Mouse (Mus musculus): ENCODE data around the gene Tbx10. TPM values are rescaled to one million over a fixed set of nuclear protein-coding genes. Genes with fewer than 3 reads are reported as not detected.
A peak's percentile ranks its signal among the peaks of the same experiment; 100 is the strongest.
"Not testable (repeated sequence)": the region's sequence is repeated elsewhere in the genome, so short reads cannot be mapped to it uniquely, and the experiment has no call there.

Tbx10 gene
- polyA plus RNA-seq, 1 experiment from 2014 or later: not detected

DNA sequence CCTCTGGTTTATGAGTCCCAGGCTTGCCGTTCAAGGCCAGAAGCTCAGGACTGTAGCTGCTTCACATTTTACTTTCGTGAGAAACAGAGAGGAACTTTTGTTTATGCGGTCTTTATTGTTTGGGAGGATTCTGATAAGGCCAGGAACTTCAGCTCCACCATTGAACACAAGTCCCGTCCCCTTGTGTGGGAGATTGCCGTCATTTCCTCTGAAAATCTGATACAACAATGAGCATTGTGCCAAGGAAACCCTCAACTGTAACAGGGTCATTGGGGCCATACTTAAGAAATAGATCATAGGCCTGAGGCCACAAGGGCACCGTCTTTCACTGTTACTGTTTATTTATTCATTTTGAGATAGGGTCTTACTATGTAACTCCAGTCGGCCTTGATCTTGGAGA is 30.6 kb downstream of the Tbx10 start:
- ATAC-seq: no peak
- peaks cover 5% of the 10 kb centered on the region; the same call in 1 of the 2 replicates for H3K4me1 ChIP-seq (replicated peaks; ENCODE audit: control insufficient read depth, insufficient read depth, low read length)
- H3K9ac ChIP-seq (replicated peaks; ENCODE audit: low read depth, low read length): no peak overlapping the region
- no peaks in the 10 kb centered on the region for H3K9me3 ChIP-seq (ENCODE audit: control insufficient read depth, low read length)
- 70% methylated on average over 7 of the region's 7 CpGs for WGBS
- no peaks in the 10 kb centered on the region for H3K36me3 ChIP-seq (ENCODE audit: control insufficient read depth, insufficient read depth)
- H3K4me3 ChIP-seq (replicated peaks; ENCODE audit: low read length): no peak overlapping the region
- no peak overlapping the region for H3K27ac ChIP-seq (ENCODE audit: low read length)
- no peaks in the 10 kb centered on the region for H3K27me3 ChIP-seq (replicated peaks; ENCODE audit: control insufficient read depth, insufficient read depth, low read length)
- H3K4me2 ChIP-seq (ENCODE audit: low read length): no peak overlapping the region

DNA sequence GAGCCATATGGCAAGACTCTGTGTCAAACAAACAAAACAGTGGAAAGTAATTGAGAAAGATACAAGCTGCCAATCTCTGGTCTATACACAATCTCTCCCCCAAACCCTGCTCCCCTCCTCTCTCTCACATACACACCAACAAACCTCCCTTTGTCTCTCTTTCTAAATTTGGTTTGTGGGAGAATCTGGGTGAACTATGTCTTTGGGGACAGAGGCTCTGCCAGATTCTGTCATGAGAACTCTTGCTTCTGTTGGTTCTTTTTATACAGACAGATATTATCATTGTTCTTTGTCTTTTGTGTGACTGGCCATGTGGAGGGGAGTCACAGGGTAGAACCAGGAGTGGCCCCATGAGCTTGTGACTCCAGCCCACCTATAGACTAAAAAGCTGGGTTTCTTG is 35.0 kb downstream of the Tbx10 start:
- no peak overlapping the region for H3K4me3 ChIP-seq (replicated peaks; ENCODE audit: low read length)
- no peak overlapping the region for H3K27ac ChIP-seq (ENCODE audit: low read length)
- H3K4me2 ChIP-seq (ENCODE audit: low read length): no peak overlapping the region
- no peaks in the 10 kb centered on the region for H3K9me3 ChIP-seq (ENCODE audit: control insufficient read depth, low read length)
- H3K36me3 ChIP-seq (ENCODE audit: control insufficient read depth, insufficient read depth): no peaks in the 10 kb centered on the region
- H3K9ac ChIP-seq (replicated peaks; ENCODE audit: low read depth, low read length): no peak overlapping the region
- H3K4me1 ChIP-seq (replicated peaks; ENCODE audit: control insufficient read depth, insufficient read depth, low read length): no peaks in the 10 kb centered on the region
- no peak for ATAC-seq
- no peaks in the 10 kb centered on the region for H3K27me3 ChIP-seq (replicated peaks; ENCODE audit: control insufficient read depth, insufficient read depth, low read length)

DNA sequence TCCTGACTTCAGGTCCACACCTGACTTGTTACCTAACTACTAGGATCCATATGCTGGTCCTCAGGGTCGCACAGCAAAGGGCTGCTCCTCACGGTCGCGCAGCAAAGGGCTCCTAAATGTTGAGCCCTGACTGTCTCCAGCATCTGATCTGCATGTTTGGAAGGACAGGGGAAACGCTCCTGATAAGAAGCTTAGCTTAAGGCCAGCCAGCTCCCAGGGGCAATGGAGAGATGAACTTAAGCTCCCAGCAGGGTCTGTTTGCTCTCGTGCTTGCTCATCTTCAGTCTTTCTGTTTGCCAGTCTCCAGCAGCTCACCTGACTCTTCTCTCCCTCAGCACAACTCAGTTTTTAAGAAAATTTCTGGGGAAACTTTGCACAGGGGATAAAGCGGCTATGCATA is 40.1 kb downstream of the Tbx10 start:
- Histone ChIP-seq H3K4me2 (ENCODE audit: low read length) (no peak overlapping the region), H3K27ac (ENCODE audit: low read length) (no peak overlapping the region), H3K4me1 (replicated peaks; ENCODE audit: control insufficient read depth, insufficient read depth, low read length) (peaks cover 9% of the 10 kb centered on the region; the same call in 1 of the 2 replicates), H3K9ac (replicated peaks; ENCODE audit: low read depth, low read length) (no peak overlapping the region), H3K36me3 (ENCODE audit: control insufficient read depth, insufficient read depth) (no peaks in the 10 kb centered on the region), H3K27me3 (replicated peaks; ENCODE audit: control insufficient read depth, insufficient read depth, low read length) (no peaks in the 10 kb centered on the region), H3K9me3 (ENCODE audit: control insufficient read depth, low read length) (no peaks in the 10 kb centered on the region), H3K4me3 (replicated peaks; ENCODE audit: low read length) (no peak overlapping the region)
- WGBS: 53% methylated on average over 7 of the region's 7 CpGs
- no peak for ATAC-seq

DNA sequence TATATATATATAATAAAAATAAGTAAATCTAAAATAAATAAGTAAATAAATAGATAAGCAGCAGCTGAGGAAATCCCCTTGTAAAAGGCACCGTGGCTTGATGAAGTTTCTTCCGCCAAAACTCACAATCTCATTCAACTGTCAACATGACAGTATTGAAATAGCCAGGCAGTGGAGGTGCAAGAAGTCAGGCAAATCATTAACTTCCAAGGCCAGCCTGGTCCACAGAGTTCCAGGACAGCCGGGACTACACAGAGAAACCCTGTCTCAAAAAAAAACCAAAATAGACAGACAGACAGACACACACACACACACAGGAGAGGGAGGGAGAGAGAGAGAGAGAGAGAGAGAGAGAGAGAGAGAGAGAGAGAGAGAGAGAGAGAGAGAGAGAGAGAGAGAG is 40.7 kb downstream of the Tbx10 start:
- Histone ChIP-seq H3K4me2 (ENCODE audit: low read length) (no peak overlapping the region), H3K9ac (replicated peaks; ENCODE audit: low read depth, low read length) (no peak overlapping the region), H3K27me3 (replicated peaks; ENCODE audit: control insufficient read depth, insufficient read depth, low read length) (no peaks in the 10 kb centered on the region), H3K27ac (ENCODE audit: low read length) (no peak overlapping the region), H3K9me3 (ENCODE audit: control insufficient read depth, low read length) (no peaks in the 10 kb centered on the region), H3K4me1 (replicated peaks; ENCODE audit: control insufficient read depth, insufficient read depth, low read length) (peaks cover 11% of the 10 kb centered on the region; the same call in 1 of the 2 replicates), H3K36me3 (ENCODE audit: control insufficient read depth, insufficient read depth) (no peaks in the 10 kb centered on the region), H3K4me3 (replicated peaks; ENCODE audit: low read length) (no peak overlapping the region)
- 86% methylated on average over 3 of the region's 3 CpGs for WGBS
- no peak for ATAC-seq

DNA sequence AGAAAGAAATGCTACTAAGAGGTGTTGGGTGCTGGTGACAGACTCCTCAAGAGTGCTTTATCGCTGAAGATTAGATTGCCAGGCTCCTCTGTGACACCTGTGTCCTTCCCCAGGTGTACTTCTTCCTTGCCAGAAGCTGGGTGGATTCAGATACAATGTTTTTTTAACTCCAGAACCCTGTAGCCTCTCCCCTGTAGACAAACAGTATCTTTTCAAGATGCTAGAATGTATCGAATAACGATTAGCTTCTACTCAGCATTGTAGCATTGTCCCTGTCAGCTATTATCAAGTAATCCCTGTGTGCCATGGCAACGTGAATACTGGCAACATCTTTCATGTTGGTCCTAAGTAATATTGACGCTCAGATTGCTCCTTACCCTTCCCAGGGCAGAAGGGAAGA is 41.2 kb downstream of the Tbx10 start:
- no peak overlapping the region for H3K27ac ChIP-seq (ENCODE audit: low read length)
- no peak overlapping the region for H3K4me3 ChIP-seq (replicated peaks; ENCODE audit: low read length)
- no peaks in the 10 kb centered on the region for H3K9me3 ChIP-seq (ENCODE audit: control insufficient read depth, low read length)
- WGBS: 49% methylated on average over 5 of the region's 5 CpGs
- H3K4me2 ChIP-seq (ENCODE audit: low read length): no peak overlapping the region
- no peaks in the 10 kb centered on the region for H3K36me3 ChIP-seq (ENCODE audit: control insufficient read depth, insufficient read depth)
- H3K27me3 ChIP-seq (replicated peaks; ENCODE audit: control insufficient read depth, insufficient read depth, low read length): no peaks in the 10 kb centered on the region
- no peak overlapping the region for H3K9ac ChIP-seq (replicated peaks; ENCODE audit: low read depth, low read length)
- H3K4me1 ChIP-seq (replicated peaks; ENCODE audit: control insufficient read depth, insufficient read depth, low read length): peaks cover 12% of the 10 kb centered on the region; the same call in 1 of the 2 replicates
- no peak for ATAC-seq

DNA sequence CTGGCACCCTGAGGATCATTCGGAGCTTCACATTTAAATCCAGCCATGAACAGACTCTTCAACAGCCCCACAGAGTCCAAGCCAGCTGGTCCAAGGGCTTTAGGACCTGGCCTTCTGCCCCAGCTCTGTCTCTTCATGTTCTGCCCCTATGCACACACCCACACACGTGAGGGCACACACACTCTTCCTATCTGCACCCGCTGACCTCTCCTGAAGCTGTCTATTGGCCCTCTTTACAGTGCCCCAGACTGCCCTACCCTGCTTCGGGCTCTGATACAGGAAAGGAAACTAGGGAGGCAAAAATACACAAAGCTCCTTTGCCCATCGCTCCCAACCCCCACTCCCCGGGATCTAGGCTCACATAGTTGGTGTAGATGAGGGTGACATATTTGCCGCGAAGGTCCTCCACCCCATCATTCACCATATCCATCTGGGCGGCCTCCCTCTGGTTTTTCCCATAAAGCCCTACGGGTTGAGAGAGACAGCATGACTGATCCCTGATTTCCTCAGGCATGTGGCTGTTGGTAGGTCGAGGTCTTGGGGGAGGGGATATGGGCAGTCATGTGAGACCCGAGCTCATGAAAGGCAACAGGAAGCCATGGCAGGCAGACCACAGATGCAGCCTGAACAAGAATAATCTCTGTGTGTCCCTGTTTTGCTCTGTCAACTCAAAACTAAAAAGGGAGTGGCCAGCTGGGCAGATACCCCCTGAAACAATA is 43.9 kb downstream of the Tbx10 start:
- no peak overlapping the region for H3K4me3 ChIP-seq (replicated peaks; ENCODE audit: low read length)
- no peak overlapping the region for H3K9ac ChIP-seq (replicated peaks; ENCODE audit: low read depth, low read length)
- peaks cover 12% of the 10 kb centered on the region; the same call in 1 of the 2 replicates for H3K4me1 ChIP-seq (replicated peaks; ENCODE audit: control insufficient read depth, insufficient read depth, low read length)
- no peaks in the 10 kb centered on the region for H3K36me3 ChIP-seq (ENCODE audit: control insufficient read depth, insufficient read depth)
- ATAC-seq: no peak
- H3K27ac ChIP-seq (ENCODE audit: low read length): no peak overlapping the region
- H3K9me3 ChIP-seq (ENCODE audit: control insufficient read depth, low read length): no peaks in the 10 kb centered on the region
- 85% methylated on average over 12 of the region's 12 CpGs for WGBS
- H3K4me2 ChIP-seq (ENCODE audit: low read length): no peak overlapping the region
- no peaks in the 10 kb centered on the region for H3K27me3 ChIP-seq (replicated peaks; ENCODE audit: control insufficient read depth, insufficient read depth, low read length)

DNA sequence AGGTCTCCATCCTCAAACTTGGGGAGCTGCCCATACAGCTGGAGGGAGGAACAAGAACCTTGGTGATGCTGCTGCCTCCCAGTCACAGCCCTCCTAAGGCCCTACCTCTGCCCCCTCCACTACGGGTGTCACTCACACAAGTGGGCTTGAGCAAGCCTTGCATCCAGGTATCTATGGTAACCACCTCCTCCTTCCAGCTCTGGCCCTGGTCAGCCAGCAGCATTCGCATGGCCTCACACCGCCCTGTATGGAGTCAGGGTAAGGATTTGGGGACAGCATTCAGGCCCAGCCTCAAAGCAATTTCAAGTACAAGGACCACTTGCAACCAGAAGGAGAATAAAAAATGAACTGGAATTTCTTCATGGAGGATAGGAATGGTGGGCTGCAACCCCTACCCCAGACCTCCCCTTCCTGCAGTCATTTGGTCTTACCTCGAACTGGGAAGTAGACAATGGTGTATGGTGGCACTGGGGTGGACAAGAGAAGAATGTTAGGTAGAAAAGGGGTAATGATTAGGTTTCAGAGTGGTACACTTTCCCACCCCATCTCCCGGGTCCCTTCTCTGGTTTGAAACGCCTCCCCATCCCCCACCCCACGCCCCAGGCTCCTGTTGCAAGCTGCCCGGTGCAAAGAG is 44.7 kb downstream of the Tbx10 start:
- 26% methylated on average over 7 of the region's 8 CpGs for WGBS
- ATAC-seq: peak; percentile 48
- H3K9ac ChIP-seq (replicated peaks; ENCODE audit: low read depth, low read length): peak overlapping the region; percentile 85

DNA sequence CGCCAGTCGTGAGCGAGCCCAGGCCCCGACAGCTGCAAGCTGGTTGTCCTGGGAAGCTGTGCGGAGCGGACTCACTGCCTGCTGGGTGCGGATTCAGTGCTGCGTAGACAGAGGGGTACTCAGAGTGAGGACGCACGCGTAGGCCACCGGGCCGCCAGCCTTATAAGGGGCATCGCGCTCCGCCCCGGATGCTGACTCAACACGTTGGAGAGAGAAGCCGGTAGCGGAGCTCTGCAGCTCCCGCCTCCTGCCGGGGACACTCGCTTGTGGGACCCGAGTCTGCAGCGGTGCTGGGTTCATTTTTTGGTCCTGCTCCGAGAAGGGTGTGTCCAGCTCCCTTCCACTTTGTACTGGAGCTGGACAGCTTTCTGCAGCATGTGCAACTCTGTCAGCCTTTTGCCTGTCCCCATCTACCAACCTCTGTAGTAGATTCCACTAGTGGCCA is 45.3 kb downstream of the Tbx10 start, which contains the start of gene Gstp1:
TSS of gene Gstp1 (minus strand) at position 198 of the 445 bp plus-strand sequence.
- peaks cover 12% of the 10 kb centered on the region; the same call in 1 of the 2 replicates for H3K4me1 ChIP-seq (replicated peaks; ENCODE audit: control insufficient read depth, insufficient read depth, low read length)
- WGBS: under 1% methylated on average over 26 of the region's 26 CpGs
- no peaks in the 10 kb centered on the region for H3K27me3 ChIP-seq (replicated peaks; ENCODE audit: control insufficient read depth, insufficient read depth, low read length)
- peak within 1 kb of the TSS; percentile 69 for H3K4me3 ChIP-seq (replicated peaks; ENCODE audit: low read length)
- H3K36me3 ChIP-seq (ENCODE audit: control insufficient read depth, insufficient read depth): no peaks in the 10 kb centered on the region
- ATAC-seq: peak; percentile 94
- H3K27ac ChIP-seq (ENCODE audit: low read length): peak within 1 kb of the TSS; percentile 47
- peak within 1 kb of the TSS; percentile 82 for H3K4me2 ChIP-seq (ENCODE audit: low read length)
- no peaks in the 10 kb centered on the region for H3K9me3 ChIP-seq (ENCODE audit: control insufficient read depth, low read length)
- peak within 1 kb of the TSS; percentile 85 for H3K9ac ChIP-seq (replicated peaks; ENCODE audit: low read depth, low read length)

More for the DNA sequence above, 44.7 kb downstream of the Tbx10 start:
- Histone ChIP-seq H3K4me1 (replicated peaks; ENCODE audit: control insufficient read depth, insufficient read depth, low read length) (peaks cover 12% of the 10 kb centered on the region; the same call in 1 of the 2 replicates), H3K27ac (ENCODE audit: low read length) (peak overlapping the region; percentile 47), H3K4me2 (ENCODE audit: low read length) (peak overlapping the region; percentile 82), H3K4me3 (replicated peaks; ENCODE audit: low read length) (peak overlapping the region; percentile 69)
- not testable (repeated sequence) for H3K36me3 ChIP-seq (ENCODE audit: control insufficient read depth, insufficient read depth); H3K9me3 ChIP-seq (ENCODE audit: control insufficient read depth, low read length); H3K27me3 ChIP-seq (replicated peaks; ENCODE audit: control insufficient read depth, insufficient read depth, low read length)

DNA sequence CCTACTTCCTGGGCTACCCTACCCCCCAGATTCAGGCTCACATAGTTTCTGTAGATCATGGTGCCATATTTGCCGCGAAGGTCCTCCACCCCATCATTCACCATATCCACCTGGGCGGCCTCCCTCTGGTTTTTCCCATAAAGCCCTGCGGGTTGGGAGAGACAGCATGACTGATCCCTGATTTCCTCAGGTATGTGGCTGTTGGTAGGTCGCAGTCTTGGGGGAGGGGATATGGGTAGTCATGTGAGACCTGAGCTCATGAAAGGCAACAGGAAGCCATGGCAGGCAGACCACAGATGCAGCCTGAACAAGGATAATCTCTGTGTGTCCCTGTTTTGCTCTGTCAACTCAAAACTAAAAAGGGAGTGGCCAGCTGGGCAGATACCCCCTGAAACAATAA is 48.4 kb downstream of the Tbx10 start:
- not testable (repeated sequence) for H3K27ac ChIP-seq (ENCODE audit: low read length); H3K27me3 ChIP-seq (replicated peaks; ENCODE audit: control insufficient read depth, insufficient read depth, low read length); H3K9me3 ChIP-seq (ENCODE audit: control insufficient read depth, low read length); ATAC-seq; H3K4me2 ChIP-seq (ENCODE audit: low read length); H3K4me3 ChIP-seq (replicated peaks; ENCODE audit: low read length); H3K9ac ChIP-seq (replicated peaks; ENCODE audit: low read depth, low read length); H3K36me3 ChIP-seq (ENCODE audit: control insufficient read depth, insufficient read depth)
- H3K4me1 ChIP-seq (replicated peaks; ENCODE audit: control insufficient read depth, insufficient read depth, low read length): peaks cover 15% of the 10 kb centered on the region
- WGBS: 83% methylated on average over 5 of the region's 5 CpGs
